Mouse (Mus musculus): ENCODE data around the gene Ttll1.

DNA sequence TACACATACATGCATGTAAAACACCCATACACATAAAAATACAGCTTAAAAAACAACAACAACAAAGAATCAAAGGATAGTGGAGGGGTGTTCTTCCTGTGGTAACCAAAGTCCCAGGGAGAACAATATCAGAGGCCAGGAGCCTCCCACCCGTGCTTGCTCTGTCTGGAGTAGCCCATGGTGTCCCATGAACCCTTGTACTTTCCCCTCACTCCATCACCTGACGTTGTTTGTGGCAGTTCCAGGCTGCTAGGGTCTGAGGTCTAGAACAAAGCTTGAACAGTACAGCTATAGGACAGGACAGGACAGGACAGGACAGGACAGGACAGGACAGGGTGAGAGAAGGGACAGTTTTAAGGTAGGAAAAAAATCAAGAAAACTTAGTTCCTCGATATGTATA is 32.6 kb downstream of the Ttll1 start:
- no peak for TF ChIP-seq CHD2 (IDR thresholded peaks at IDR 0.05; ENCODE audit: low read depth, low read length)
- TF ChIP-seq ZNF384 (IDR thresholded peaks at IDR 0.05; ENCODE audit: low read depth, low read length), result no peak

Data from ES-E14 (cell line).